Mouse (Mus musculus) erythroid progenitor cell, adult 5-6 weeks (primary cell): Measurements from ENCODE around the gene Nfat5. TPM values are rescaled to one million over a fixed set of nuclear protein-coding genes. Genes with fewer than 3 reads are reported as not detected.
A peak's percentile ranks its signal among the peaks of the same experiment; 100 is the strongest.

Experiments used
- ATAC-seq: replicated peaks from 2 replicates; pipeline ENCODE4 v1.8.0; 2016; ENCODE audit warnings: moderate number of reproducible peaks, mild to moderate bottlenecking, moderate TSS enrichment, inconsistent platforms; ENCODE audit not compliant: poor library complexity, low FRiP score, severe bottlenecking
- total RNA-seq, 2 experiments: library from RNA; stranded (forward) in 1 of 2; stranded (reverse) in 1 of 2; fragments of 150-400 nt in 1 of 2; fragments of 186-747, 209-891 nt in 1 of 2; gene quantifications; 2 replicates each; pipeline versions ENCODE4 v1.2.3 to v1.2.4; 2015 to 2017; ENCODE audit warnings: low replicate concordance in 2 of 2

The Nfat5 gene
- total RNA-seq (2015; ENCODE audit: low replicate concordance) (21.0 and 35.7 TPM in 2 replicates), total RNA-seq (2017; ENCODE audit: low replicate concordance) (19.3 and 23.6 TPM in 2 replicates)

- peak; percentile 91 for ATAC-seq
Measured at GRCm38 (mm10) chr8:107292928-107293601, at the start of gene Nfat5. TSS of gene Nfat5 (plus strand) at chr8:107293470.

- ATAC-seq = no peak
Measured at GRCm38 (mm10) chr8:107244218-107244617, 49.1 kb upstream of the Nfat5 start.

- ATAC-seq = no peak
Measured at GRCm38 (mm10) chr8:107248456-107248855, 44.8 kb upstream of the Nfat5 start.

GRCm38 (mm10) chr8:107251481-107252104 lies 41.7 kb upstream of the Nfat5 start:
- no peak for ATAC-seq

GRCm38 (mm10) chr8:107253121-107253520 lies 40.1 kb upstream of the Nfat5 start:
- no peak for ATAC-seq

- no peak for ATAC-seq
Measured at GRCm38 (mm10) chr8:107254403-107254802, 38.9 kb upstream of the Nfat5 start.

- no peak for ATAC-seq
Measured at GRCm38 (mm10) chr8:107254951-107255457, 38.3 kb upstream of the Nfat5 start.

- no peak for ATAC-seq
Measured at GRCm38 (mm10) chr8:107257223-107257622, 36.0 kb upstream of the Nfat5 start.

GRCm38 (mm10) chr8:107260120-107260519 lies 33.1 kb upstream of the Nfat5 start:
- ATAC-seq = no peak

GRCm38 (mm10) chr8:107261172-107261571 lies 32.1 kb upstream of the Nfat5 start:
- no peak for ATAC-seq

GRCm38 (mm10) chr8:107262046-107262705 lies 31.1 kb upstream of the Nfat5 start:
- no peak for ATAC-seq

GRCm38 (mm10) chr8:107265811-107266210 lies 27.5 kb upstream of the Nfat5 start:
- ATAC-seq = no peak

GRCm38 (mm10) chr8:107268501-107268900 lies 24.8 kb upstream of the Nfat5 start:
- no peak for ATAC-seq

GRCm38 (mm10) chr8:107269191-107269590 lies 24.1 kb upstream of the Nfat5 start:
- ATAC-seq = no peak

- ATAC-seq = no peak
Measured at GRCm38 (mm10) chr8:107269617-107270139, 23.6 kb upstream of the Nfat5 start.

GRCm38 (mm10) chr8:107270287-107270686 lies 23.0 kb upstream of the Nfat5 start:
- no peak for ATAC-seq

GRCm38 (mm10) chr8:107270751-107271150 lies 22.5 kb upstream of the Nfat5 start:
- no peak for ATAC-seq

GRCm38 (mm10) chr8:107277323-107277883 lies 15.9 kb upstream of the Nfat5 start:
- no peak for ATAC-seq

- ATAC-seq = no peak
Measured at GRCm38 (mm10) chr8:107278571-107278970, 14.7 kb upstream of the Nfat5 start.

- no peak for ATAC-seq
Measured at GRCm38 (mm10) chr8:107286686-107287085, 6.6 kb upstream of the Nfat5 start.
